Mouse (Mus musculus) heart, postnatal 0 days (tissue): Measurements from ENCODE around the gene Zfp185. TPM values are rescaled to one million over a fixed set of nuclear protein-coding genes. Genes with fewer than 3 reads are reported as not detected.
"Not testable (repeated sequence)": the region's sequence is repeated elsewhere in the genome, so short reads cannot be mapped to it uniquely, and the experiment has no call there.

Experiments used
- ATAC-seq: fragments of 200-750 bp; cut with Nextera tagmentation; 2 replicates; pipeline ENCODE4 v1.8.0; 2017; ENCODE audit warnings: low read depth, moderate number of reproducible peaks, moderate library complexity; ENCODE audit not compliant: insufficient read depth
- DNase-seq: peaks from one replicate; pipeline ENCODE4 v3.0.0-alpha.2; 2016; ENCODE audit warnings: low spot score
- H3K27ac ChIP-seq: fragments of 300-500 bp; sonication (generic); 2 replicates; pipeline ENCODE4 v1.5.1; 2014; ENCODE audit warnings: low read depth, mild to moderate bottlenecking
- H3K27me3 ChIP-seq: fragments of 300-500 bp; sonication (generic); 2 replicates; pipeline ENCODE4 v1.6.1; 2014; ENCODE audit warnings: low read length, mixed read lengths; ENCODE audit not compliant: control insufficient read depth, insufficient read depth
- H3K36me3 ChIP-seq: fragments of 300-500 bp; sonication (generic); replicated peaks from 2 replicates; pipeline ENCODE4 v1.6.1; 2014; ENCODE audit warnings: low read length, mixed read lengths; ENCODE audit not compliant: control insufficient read depth, insufficient read depth
- H3K4me1 ChIP-seq: fragments of 300-500 bp; sonication (generic); 2 replicates; pipeline ENCODE4 v1.6.1; 2014; ENCODE audit warnings: antibody characterized with exemption; ENCODE audit not compliant: control insufficient read depth, insufficient read depth
- H3K4me2 ChIP-seq: fragments of 300-500 bp; sonication (generic); 2 replicates; pipeline ENCODE4 v1.6.1; 2014; ENCODE audit warnings: low read depth, mild to moderate bottlenecking, low read length, moderate library complexity
- H3K4me3 ChIP-seq: fragments of 300-500 bp; sonication (generic); 2 replicates; pipeline ENCODE4 v1.5.1; 2014; ENCODE audit warnings: low read depth, low read length
- H3K9ac ChIP-seq: fragments of 300-500 bp; sonication (generic); replicated peaks from 2 replicates; pipeline ENCODE4 v1.6.1; 2014; ENCODE audit warnings: low read depth, low read length, mixed read lengths
- H3K9me3 ChIP-seq: fragments of 300-500 bp; sonication (generic); replicated peaks from 2 replicates; pipeline ENCODE4 v1.6.1; 2016; ENCODE audit warnings: low read length; ENCODE audit not compliant: control insufficient read depth
- CTCF ChIP-seq: IDR thresholded peaks from 2 replicates; pipeline ENCODE4 v1.5.1; 2016; ENCODE audit warnings: antibody characterized with exemption, control low read depth, low read depth
- EP300 ChIP-seq: IDR thresholded peaks from 2 replicates; pipeline ENCODE4 v1.6.1; 2016; ENCODE audit warnings: antibody characterized with exemption, low read depth
- WGBS: fragments of 180-500 bp; shearing (Covaris S2); extraction: QIAGEN DNeasy Blood & Tissue Kit; methylation state at CpG from one replicate; pipeline ENCODE4 v1.1.7; 2014; 5-methylcytosine and 5-hydroxymethylcytosine counted together
- microRNA counts: library from miRNA; unstranded; fragments of <30 nt; microRNA quantifications from one replicate; lab custom pipeline; 2015
- microRNA-seq: library from miRNA; unstranded; fragments of <30 nt; microRNA quantifications from one replicate; pipeline ENCODE4, GENCODE M21; 2016
- polyA plus RNA-seq: library from polyadenylated mRNA; unstranded; fragments of >200 nt; fragmentation: Nextera tagmentation; extraction: Ambion mirVana; gene quantifications from 2 replicates; pipeline ENCODE4 v1.2.1, GENCODE M21; 2015
- total RNA-seq: library from RNA; depleted of rRNA; stranded (reverse); fragments of >200 nt; gene quantifications from 2 replicates; pipeline ENCODE4 v1.2.3, GENCODE M21; 2014; ENCODE audit warnings: low replicate concordance; rRNA removed

The Zfp185 gene
- total and polyA plus RNA-seq, 2 experiments from 2014 or later, result 0.61 to 1.5 TPM

GRCm38 (mm10) chrX:73063512-73064414, 76.6 kb downstream of the Zfp185 start:
- H3K36me3 ChIP-seq, result no peaks in the 10 kb centered on the region
- WGBS, result 37% methylated on average over 22 of the region's 24 CpGs
- no peak overlapping the region for H3K27ac ChIP-seq
- no peaks in the 10 kb centered on the region for H3K27me3 ChIP-seq
- no peak overlapping the region for H3K9ac ChIP-seq
- ATAC-seq, result no peak
- no peaks in the 10 kb centered on the region for H3K4me1 ChIP-seq
- peak overlapping the region; percentile 26 for H3K4me2 ChIP-seq
- TF ChIP-seq CTCF, result no peak
- no peak for TF ChIP-seq EP300
- no peak for DNase-seq
- no peak overlapping the region for H3K4me3 ChIP-seq
- H3K9me3 ChIP-seq, result no peaks in the 10 kb centered on the region

DNA sequence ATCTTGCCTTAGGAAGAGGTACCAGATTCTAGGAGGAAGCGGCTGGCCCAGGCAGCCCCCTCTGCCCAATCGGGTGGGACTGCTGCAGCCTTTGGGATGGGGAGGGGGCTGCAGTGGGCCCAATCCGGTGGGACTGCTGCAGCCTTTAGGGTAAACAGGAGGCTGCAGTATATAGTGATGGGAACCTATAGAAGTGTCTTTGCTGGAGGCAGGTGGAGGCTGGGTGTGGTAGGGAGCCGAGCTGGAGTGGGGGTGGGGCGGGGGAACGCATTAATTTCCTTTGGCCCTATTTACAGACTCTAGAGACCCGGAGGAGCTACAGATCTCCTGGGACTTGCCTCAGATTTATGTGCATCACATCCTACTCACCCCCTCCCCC, 77.3 kb downstream of the Zfp185 start, which contains the start of gene Pnma3:
Gene Pnma3 (plus strand): TSS at position 373 of the 379 bp plus-strand sequence.
- 29% methylated on average over 7 of the region's 7 CpGs for WGBS
- peak within 1 kb of the TSS; percentile 26 for H3K4me2 ChIP-seq
- H3K27ac ChIP-seq, result no peak within 1 kb of the TSS
- DNase-seq, result no peak
- TF ChIP-seq CTCF (no peak), EP300 (no peak)
- ATAC-seq, result no peak
- no peak within 1 kb of the TSS for H3K4me3 ChIP-seq
- no peaks in the 10 kb centered on the region for H3K36me3 ChIP-seq
- H3K4me1 ChIP-seq, result no peaks in the 10 kb centered on the region
- H3K27me3 ChIP-seq, result no peaks in the 10 kb centered on the region
- H3K9ac ChIP-seq, result no peak within 1 kb of the TSS
- no peaks in the 10 kb centered on the region for H3K9me3 ChIP-seq

- H3K27ac ChIP-seq, H3K4me1 ChIP-seq, H3K9ac ChIP-seq, H3K27me3 ChIP-seq, H3K9me3 ChIP-seq, ATAC-seq, DNase-seq, H3K36me3 ChIP-seq, H3K4me2 ChIP-seq, H3K4me3 ChIP-seq: not testable (repeated sequence)
- WGBS, result 100% methylated on average over 1 of the region's 5 CpGs
Observed at GRCm38 (mm10) chrX:73066765-73067312, 79.7 kb downstream of the Zfp185 start.

MicroRNA genes within 50 kb of the gene (microRNA counts, 519-probe panel; counts per million panel counts)
- microRNA mmu-miR-2137 (lab: Ali Mortazavi, UCI), result not detected

Small RNAs within 50 kb of the gene (microRNA-seq; reads per million reads assigned to microRNA genes)
- gene Mir2137, result 1.6 reads per million

Other genes starting within 250 kb of the Zfp185 start
- gene Gabrq, start 162.2 kb upstream of the Zfp185 start, total RNA-seq, result 0.46 TPM in 1 of 2 replicates, not detected in the other
- gene Gabrq, start 162.2 kb upstream of the Zfp185 start, polyA plus RNA-seq, result 0.05 TPM in 1 of 2 replicates, not detected in the other
- gene Cetn2, start 68.9 kb upstream of the Zfp185 start, total RNA-seq, result 16.8 and 24.7 TPM in 2 replicates
- gene Cetn2, start 68.9 kb upstream of the Zfp185 start, polyA plus RNA-seq, result 62.0 and 62.5 TPM in 2 replicates
- gene Nsdhl, start 68.8 kb upstream of the Zfp185 start, total RNA-seq, result 5.6 and 12.6 TPM in 2 replicates
- 11.8 and 12.7 TPM in 2 replicates for gene Nsdhl, start 68.8 kb upstream of the Zfp185 start, polyA plus RNA-seq
- not detected in 2 replicates for gene Pnma5, start 49.8 kb downstream of the Zfp185 start, total RNA-seq
- gene Pnma5, start 49.8 kb downstream of the Zfp185 start, polyA plus RNA-seq, result not detected in 2 replicates
- gene Pnma3, start 77.4 kb downstream of the Zfp185 start, total RNA-seq, result not detected in 2 replicates
- not detected in 2 replicates for gene Pnma3, start 77.4 kb downstream of the Zfp185 start, polyA plus RNA-seq
- gene Xlr4a, start 95.1 kb downstream of the Zfp185 start, total RNA-seq, result 0.23 TPM in 1 of 2 replicates, not detected in the other
- gene Xlr4a, start 95.1 kb downstream of the Zfp185 start, polyA plus RNA-seq, result 2.2 TPM in 1 of 2 replicates, not detected in the other
- 9.2 TPM in 1 of 2 replicates, not detected in the other for gene Xlr3a, start 109.8 kb downstream of the Zfp185 start, total RNA-seq
- 0.34 and 2.3 TPM in 2 replicates for gene Xlr3a, start 109.8 kb downstream of the Zfp185 start, polyA plus RNA-seq
- gene Gm14685, start 129.7 kb downstream of the Zfp185 start, total RNA-seq, result not detected in 2 replicates
- gene Gm14685, start 129.7 kb downstream of the Zfp185 start, polyA plus RNA-seq, result not detected in 2 replicates
- not detected in 2 replicates for gene Xlr5b, start 161.5 kb downstream of the Zfp185 start, total RNA-seq
- gene Xlr5b, start 161.5 kb downstream of the Zfp185 start, polyA plus RNA-seq, result not detected in 2 replicates
- gene DXBay18, start 162.1 kb downstream of the Zfp185 start, total RNA-seq, result not detected in 2 replicates
- not detected in 2 replicates for gene DXBay18, start 162.1 kb downstream of the Zfp185 start, polyA plus RNA-seq
- not detected in 2 replicates for gene Spin2d, start 189.7 kb downstream of the Zfp185 start, total RNA-seq
- not detected in 2 replicates for gene Spin2d, start 189.7 kb downstream of the Zfp185 start, polyA plus RNA-seq
- 2.3 TPM in 1 of 2 replicates, not detected in the other for gene Xlr3b, start 204.9 kb downstream of the Zfp185 start, total RNA-seq
- 1.0 and 4.1 TPM in 2 replicates for gene Xlr3b, start 204.9 kb downstream of the Zfp185 start, polyA plus RNA-seq
- gene Xlr4b, start 227.0 kb downstream of the Zfp185 start, total RNA-seq, result not detected in 2 replicates
- 0.90 TPM in 1 of 2 replicates, not detected in the other for gene Xlr4b, start 227.0 kb downstream of the Zfp185 start, polyA plus RNA-seq
- 16.0 and 20.7 TPM in 2 replicates for gene F8a, start 241.0 kb downstream of the Zfp185 start, total RNA-seq
- 12.3 and 12.4 TPM in 2 replicates for gene F8a, start 241.0 kb downstream of the Zfp185 start, polyA plus RNA-seq